Mouse (Mus musculus): ENCODE results near the gene Zmat5. TPM values are rescaled to one million over a fixed set of nuclear protein-coding genes. Genes with fewer than 3 reads are reported as not detected.
"Not testable (repeated sequence)": the region's sequence is repeated elsewhere in the genome, so short reads cannot be mapped to it uniquely, and the experiment has no call there.

Zmat5 gene
- polyA plus RNA-seq, 1 experiment from 2014 or later, result 62.6 TPM

- H3K9me3 ChIP-seq (ENCODE audit: control insufficient read depth), result no peaks in the 10 kb centered on the region
- no peaks in the 10 kb centered on the region for H3K27me3 ChIP-seq (replicated peaks; ENCODE audit: control insufficient read depth, insufficient read depth, low read length)
- no peak overlapping the region for H3K27ac ChIP-seq (ENCODE audit: low read depth, low read length)
- no peaks in the 10 kb centered on the region for H3K4me1 ChIP-seq (replicated peaks; ENCODE audit: control insufficient read depth, insufficient read depth, low read length)
- TF ChIP-seq CTCF (IDR thresholded peaks at IDR 0.05; ENCODE audit: low read depth), result no peak
- H3K4me3 ChIP-seq (ENCODE audit: low read depth, low read length), result no peak overlapping the region
- WGBS, result 82% methylated on average over 11 of the region's 11 CpGs
- ATAC-seq, result no peak
- H3K36me3 ChIP-seq (ENCODE audit: control insufficient read depth, insufficient read depth), result no peaks in the 10 kb centered on the region
- no peak overlapping the region for H3K4me2 ChIP-seq (replicated peaks; ENCODE audit: low read depth)
- no peak overlapping the region for H3K9ac ChIP-seq (ENCODE audit: low read depth, low read length)
Measured at GRCm38 (mm10) chr11:4692162-4692561, 12.3 kb upstream of the Zmat5 start.

GRCm38 (mm10) chr11:4697043-4697983, 7.2 kb upstream of the Zmat5 start:
- no peak for ATAC-seq
- TF ChIP-seq CTCF (IDR thresholded peaks at IDR 0.05; ENCODE audit: low read depth), result peak; percentile 55
- Histone ChIP-seq H3K27ac (ENCODE audit: low read depth, low read length) (no peak overlapping the region), H3K9me3 (ENCODE audit: control insufficient read depth) (no peaks in the 10 kb centered on the region), H3K4me2 (replicated peaks; ENCODE audit: low read depth) (no peak overlapping the region), H3K4me1 (replicated peaks; ENCODE audit: control insufficient read depth, insufficient read depth, low read length) (no peaks in the 10 kb centered on the region), H3K4me3 (ENCODE audit: low read depth, low read length) (no peak overlapping the region), H3K9ac (ENCODE audit: low read depth, low read length) (no peak overlapping the region), H3K27me3 (replicated peaks; ENCODE audit: control insufficient read depth, insufficient read depth, low read length) (no peaks in the 10 kb centered on the region), H3K36me3 (ENCODE audit: control insufficient read depth, insufficient read depth) (peaks cover 14% of the 10 kb centered on the region)
- WGBS, result 42% methylated on average over 7 of the region's 7 CpGs

- WGBS, result 71% methylated on average over 8 of the region's 8 CpGs
- ATAC-seq, result no peak
- no peak overlapping the region for H3K9ac ChIP-seq (ENCODE audit: low read depth, low read length)
- TF ChIP-seq CTCF (IDR thresholded peaks at IDR 0.05; ENCODE audit: low read depth), result no peak
- no peaks in the 10 kb centered on the region for H3K9me3 ChIP-seq (ENCODE audit: control insufficient read depth)
- H3K27ac ChIP-seq (ENCODE audit: low read depth, low read length), result no peak overlapping the region; the same call in 1 of the 2 replicates
- 0 out of 2 replicates have a peak, but pooled peaks cover 4% of the 10 kb centered on the region for H3K4me1 ChIP-seq (replicated peaks; ENCODE audit: control insufficient read depth, insufficient read depth, low read length)
- H3K36me3 ChIP-seq (ENCODE audit: control insufficient read depth, insufficient read depth), result peaks cover 14% of the 10 kb centered on the region
- H3K4me2 ChIP-seq (replicated peaks; ENCODE audit: low read depth), result no peak overlapping the region
- no peak overlapping the region for H3K4me3 ChIP-seq (ENCODE audit: low read depth, low read length)
- no peaks in the 10 kb centered on the region for H3K27me3 ChIP-seq (replicated peaks; ENCODE audit: control insufficient read depth, insufficient read depth, low read length)
Measured at GRCm38 (mm10) chr11:4700726-4701125, 3.8 kb upstream of the Zmat5 start.

- Histone ChIP-seq H3K36me3 (ENCODE audit: control insufficient read depth, insufficient read depth) (peaks cover 14% of the 10 kb centered on the region), H3K4me1 (replicated peaks; ENCODE audit: control insufficient read depth, insufficient read depth, low read length) (0 out of 2 replicates have a peak, but pooled peaks cover 4% of the 10 kb centered on the region), H3K4me2 (replicated peaks; ENCODE audit: low read depth) (peak overlapping the region; percentile 86), H3K9me3 (ENCODE audit: control insufficient read depth) (no peaks in the 10 kb centered on the region), H3K4me3 (ENCODE audit: low read depth, low read length) (peak overlapping the region; percentile 84), H3K27ac (ENCODE audit: low read depth, low read length) (peak overlapping the region; percentile 79), H3K9ac (ENCODE audit: low read depth, low read length) (peak overlapping the region; percentile 82), H3K27me3 (replicated peaks; ENCODE audit: control insufficient read depth, insufficient read depth, low read length) (no peaks in the 10 kb centered on the region)
- TF ChIP-seq CTCF (IDR thresholded peaks at IDR 0.05; ENCODE audit: low read depth), result no peak
- ATAC-seq, result peak; percentile 9
- 2% methylated on average over 12 of the region's 12 CpGs for WGBS
Measured at GRCm38 (mm10) chr11:4703688-4704071, 798 bp upstream of the Zmat5 start.

DNA sequence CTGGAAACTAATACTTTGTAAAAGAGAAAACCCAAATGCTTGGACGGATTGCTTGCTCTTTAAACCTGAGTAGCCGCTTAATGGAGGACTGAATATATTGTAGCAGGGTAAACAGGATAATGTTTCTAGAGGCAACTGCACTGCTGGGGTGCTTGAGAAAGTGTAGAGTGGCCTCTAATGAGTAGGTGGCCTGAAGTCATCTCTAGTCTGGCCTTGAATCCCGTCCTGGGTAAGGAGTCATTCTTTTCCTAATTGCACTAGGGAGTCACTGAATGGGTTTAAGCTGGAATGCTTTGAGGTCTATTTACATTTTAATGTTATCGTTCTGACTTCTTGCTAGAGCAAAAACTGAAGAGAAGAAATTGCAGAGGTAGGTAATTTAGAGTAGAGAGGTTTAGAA, 700 bp downstream of the Zmat5 start:
- Histone ChIP-seq H3K4me3 (ENCODE audit: low read depth, low read length) (peak overlapping the region; percentile 84), H3K9me3 (ENCODE audit: control insufficient read depth) (no peaks in the 10 kb centered on the region), H3K27me3 (replicated peaks; ENCODE audit: control insufficient read depth, insufficient read depth, low read length) (no peaks in the 10 kb centered on the region), H3K4me2 (replicated peaks; ENCODE audit: low read depth) (peak overlapping the region; percentile 86), H3K27ac (ENCODE audit: low read depth, low read length) (0 out of 2 replicates have a peak overlapping the region, but pooled peaks have one; percentile 36), H3K9ac (ENCODE audit: low read depth, low read length) (peak overlapping the region; percentile 82), H3K36me3 (ENCODE audit: control insufficient read depth, insufficient read depth) (peaks cover 14% of the 10 kb centered on the region), H3K4me1 (replicated peaks; ENCODE audit: control insufficient read depth, insufficient read depth, low read length) (0 out of 2 replicates have a peak, but pooled peaks cover 4% of the 10 kb centered on the region)
- ATAC-seq, result no peak
- WGBS, result 5% methylated on average over 4 of the region's 4 CpGs
- TF ChIP-seq CTCF (IDR thresholded peaks at IDR 0.05; ENCODE audit: low read depth), result no peak

GRCm38 (mm10) chr11:4710188-4710587, 5.7 kb downstream of the Zmat5 start:
- not testable (repeated sequence) for H3K4me1 ChIP-seq (replicated peaks; ENCODE audit: control insufficient read depth, insufficient read depth, low read length); H3K27me3 ChIP-seq (replicated peaks; ENCODE audit: control insufficient read depth, insufficient read depth, low read length); H3K9me3 ChIP-seq (ENCODE audit: control insufficient read depth); H3K9ac ChIP-seq (ENCODE audit: low read depth, low read length); H3K4me2 ChIP-seq (replicated peaks; ENCODE audit: low read depth); ATAC-seq; H3K4me3 ChIP-seq (ENCODE audit: low read depth, low read length); H3K36me3 ChIP-seq (ENCODE audit: control insufficient read depth, insufficient read depth); H3K27ac ChIP-seq (ENCODE audit: low read depth, low read length)
- 67% methylated on average over 4 of the region's 4 CpGs for WGBS

All from intestine, postnatal 0 days (tissue).